Mouse (Mus musculus): Measurements from ENCODE around the gene Cdkal1.

DNA sequence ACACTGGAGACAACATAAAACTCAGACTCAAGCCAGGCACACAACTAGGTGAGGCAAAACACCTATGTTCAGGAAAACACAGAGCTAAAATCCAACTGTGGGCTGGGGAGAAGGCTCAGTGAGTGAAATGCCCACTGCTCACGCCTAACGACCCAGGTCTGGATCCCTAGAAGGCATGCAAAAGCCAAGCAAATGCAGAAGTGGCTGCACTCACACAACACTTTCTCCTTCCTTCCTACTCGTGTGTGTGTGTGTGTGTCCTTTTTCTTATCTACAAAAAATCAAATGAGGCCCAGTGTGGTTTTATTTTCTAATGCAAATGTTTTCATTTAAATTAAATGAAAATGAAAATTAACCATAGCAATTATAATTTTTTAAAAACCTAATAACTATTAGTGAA lies 82.5 kb downstream of the Cdkal1 start:
- no peak for TF ChIP-seq CTCF (IDR thresholded peaks at IDR 0.05; ENCODE audit: low read depth)
- no peak for TF ChIP-seq EP300 (IDR thresholded peaks at IDR 0.05; ENCODE audit: low read depth)

Measured in liver, embryonic 14.5 days (tissue).